Mouse (Mus musculus): ENCODE results near the gene Mrps23.

GRCm38 (mm10) chr11:88235221-88236203, 31.3 kb downstream of the Mrps23 start:
- TF ChIP-seq EP300 (IDR thresholded peaks at IDR 0.05; ENCODE audit: low read depth) (peak; percentile 8; the same call in 1 of the 2 replicates), CTCF (IDR thresholded peaks at IDR 0.05; ENCODE audit: low read depth) (no peak)
